Mouse (Mus musculus) C2C12 (cell line): ENCODE measurements around the gene Siglec1.

Experiments used
- CTCF ChIP-seq: IDR thresholded peaks from one replicate; pipeline ENCODE4 v1.5.1; 2011; ENCODE audit not compliant: control insufficient read depth, insufficient read depth, insufficient read length
- USF1 ChIP-seq: IDR thresholded peaks from one replicate; pipeline ENCODE4 v1.6.1; 2011; ENCODE audit warnings: low read depth, mild to moderate bottlenecking, control low read depth, moderate library complexity

GRCm38 (mm10) chr2:131128211-131128610 lies 41.6 kb upstream of the Siglec1 start:
- TF ChIP-seq CTCF = no peak
- TF ChIP-seq USF1 = no peak
